Mouse (Mus musculus): ENCODE results near the gene Prdm16. TPM values are rescaled to one million over a fixed set of nuclear protein-coding genes. Genes with fewer than 3 reads are reported as not detected.

Gene Prdm16
- total and polyA plus RNA-seq, 3 experiments, result not detected

DNA sequence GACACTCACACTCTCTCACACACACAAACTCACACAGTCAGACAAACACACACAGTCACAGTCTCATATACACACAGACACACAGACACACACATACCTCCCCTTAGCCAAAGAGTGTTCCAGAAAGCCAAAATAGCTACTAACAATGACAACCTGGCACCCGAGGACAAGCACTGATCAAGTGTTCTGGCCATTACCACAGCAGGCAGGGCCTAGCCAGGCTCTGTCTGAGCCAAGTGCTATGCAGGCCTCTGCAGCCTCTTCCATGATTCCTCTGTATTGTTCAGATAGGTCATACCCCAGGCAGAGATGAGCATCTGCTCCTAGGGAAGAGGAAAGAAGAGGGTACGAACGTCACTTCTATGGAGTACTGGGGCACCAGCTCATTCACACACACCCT is 13.4 kb downstream of the Prdm16 start:
- Histone ChIP-seq H3K36me3 (replicated peaks in 1 of 2; ENCODE audit: control insufficient read depth in 1 of 2, insufficient read depth in 1 of 2, low read length in 1 of 2) (no peaks in the 10 kb centered on the region), H3K9ac (ENCODE audit: insufficient read depth, low read depth) (no peak overlapping the region), H3K27ac (ENCODE audit: insufficient read depth, low read depth) (no peak overlapping the region), H3K79me2 (replicated peaks; ENCODE audit: control insufficient read depth, extremely low read depth, insufficient read depth, poor library complexity, severe bottlenecking) (no peaks in the 10 kb centered on the region), H3K9me3 (replicated peaks; ENCODE audit: low read length) (peaks cover 90% of the 10 kb centered on the region), H3K27me3 (replicated peaks) (no peaks in the 10 kb centered on the region), H3K4me1 (ENCODE audit: control insufficient read depth in 1 of 2, insufficient read depth in 2 of 2) (no peaks in the 10 kb centered on the region), H3K4me3 (replicated peaks in 1 of 3; ENCODE audit: low read depth in 2 of 3, low read length in 2 of 3, poor library complexity in 1 of 3) (no peak overlapping the region), H3K4me2 (ENCODE audit: insufficient read depth, low read depth, poor library complexity, severe bottlenecking) (no peak overlapping the region)
- TF ChIP-seq HCFC1 (IDR thresholded peaks at IDR 0.05; ENCODE audit: low read depth, low read length), result no peak
- TF ChIP-seq JUN (IDR thresholded peaks at IDR 0.05; ENCODE audit: insufficient read depth, low read depth, low read length), result no peak
- no peak for TF ChIP-seq USF1 (IDR thresholded peaks at IDR 0.05; ENCODE audit: low read depth, low read length)
- TF ChIP-seq ETS1 (conservative IDR thresholded peaks at IDR 0.05; ENCODE audit: low read depth, low read length), result no peak
- TF ChIP-seq CHD2 (IDR thresholded peaks at IDR 0.05; ENCODE audit: low read length), result no peak
- TF ChIP-seq PAX5 (IDR thresholded peaks at IDR 0.05; ENCODE audit: low read length), result no peak
- TF ChIP-seq JUND (conservative IDR thresholded peaks at IDR 0.05; ENCODE audit: low read depth, low read length), result no peak
- TF ChIP-seq IRF4 (IDR thresholded peaks at IDR 0.05; ENCODE audit: low read depth, low read length), result no peak
- TF ChIP-seq ZC3H11A (IDR thresholded peaks at IDR 0.05; ENCODE audit: low read depth, low read length), result no peak
- no peak for TF ChIP-seq MAX (IDR thresholded peaks at IDR 0.05; ENCODE audit: low read length)
- no peak for TF ChIP-seq MAFK (IDR thresholded peaks at IDR 0.05; ENCODE audit: insufficient replicate concordance, low read length)
- TF ChIP-seq MAZ (IDR thresholded peaks at IDR 0.05; ENCODE audit: low read depth, low read length), result no peak
- no peak for TF ChIP-seq E2F4 (IDR thresholded peaks at IDR 0.05; ENCODE audit: insufficient replicate concordance, low read depth, low read length)
- TF ChIP-seq MXI1 (IDR thresholded peaks at IDR 0.05; ENCODE audit: low read depth, low read length), result no peak
- no peak for TF ChIP-seq ZNF384 (IDR thresholded peaks at IDR 0.05; ENCODE audit: low read depth, low read length)
- no peak for TF ChIP-seq ELF1 (IDR thresholded peaks at IDR 0.05; ENCODE audit: low read depth, low read length)
- TF ChIP-seq MYC (IDR thresholded peaks at IDR 0.05; ENCODE audit: low read depth, low read length), result no peak
- no peak for TF ChIP-seq ZMIZ1 (IDR thresholded peaks at IDR 0.05; ENCODE audit: low read depth, low read length)
- no peak for DNase-seq (ENCODE audit: extremely low read depth)
- dilution Hi-C loops (cut with MboI; ENCODE audit: extremely low pct_ligation_motif_present, extremely low pct_unique_long_range_greater_than_20kb, low sequenced_read_pairs), result no loop called here
- in situ Hi-C loops (cut with MboI; ENCODE audit: low pct_ligation_motif_present, low pct_unique_long_range_greater_than_20kb, low sequenced_read_pairs), result no loop called here

DNA sequence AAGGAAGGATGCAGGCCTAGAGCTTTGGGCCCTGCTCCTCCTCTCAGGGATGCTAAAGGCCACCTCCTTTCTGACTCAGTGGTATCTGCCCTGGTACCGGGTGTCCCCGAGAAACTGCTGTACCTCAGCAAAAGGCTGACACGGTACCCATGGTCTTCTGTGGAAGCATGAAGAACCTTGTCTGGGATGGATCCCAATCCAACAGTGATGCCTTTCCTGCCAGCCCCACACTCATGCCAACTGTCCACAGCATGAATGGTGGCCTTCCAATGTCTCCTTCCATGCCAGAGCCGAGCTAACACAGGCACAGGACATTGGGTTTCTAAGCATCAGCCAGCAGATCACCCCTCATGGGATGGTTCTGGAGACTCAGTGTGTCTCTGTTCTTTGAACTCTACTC is 14.2 kb downstream of the Prdm16 start:
- TF ChIP-seq POLR2AphosphoS2 (IDR thresholded peaks at IDR 0.05; ENCODE audit: low read depth, low read length) (no peak), ZNF384 (IDR thresholded peaks at IDR 0.05; ENCODE audit: low read depth, low read length) (no peak), USF1 (IDR thresholded peaks at IDR 0.05; ENCODE audit: low read depth, low read length) (no peak), SIN3A (IDR thresholded peaks at IDR 0.05; ENCODE audit: low read length) (no peak), ETS1 (conservative IDR thresholded peaks at IDR 0.05; ENCODE audit: low read depth, low read length) (no peak)
- peaks cover 90% of the 10 kb centered on the region for H3K9me3 ChIP-seq (replicated peaks; ENCODE audit: low read length)
- H3K27ac ChIP-seq (ENCODE audit: insufficient read depth, low read depth), result no peak overlapping the region
- H3K4me1 ChIP-seq (ENCODE audit: control insufficient read depth in 1 of 2, insufficient read depth in 2 of 2), result no peaks in the 10 kb centered on the region
- in situ Hi-C loops (cut with MboI; ENCODE audit: low pct_ligation_motif_present, low pct_unique_long_range_greater_than_20kb, low sequenced_read_pairs) (no loop called here), dilution Hi-C loops (cut with MboI; ENCODE audit: extremely low pct_ligation_motif_present, extremely low pct_unique_long_range_greater_than_20kb, low sequenced_read_pairs) (no loop called here)
- H3K4me2 ChIP-seq (ENCODE audit: insufficient read depth, low read depth, poor library complexity, severe bottlenecking), result no peak overlapping the region
- no peaks in the 10 kb centered on the region for H3K27me3 ChIP-seq (replicated peaks)
- no peak overlapping the region for H3K9ac ChIP-seq (ENCODE audit: insufficient read depth, low read depth)
- H3K4me3 ChIP-seq (replicated peaks in 1 of 3; ENCODE audit: low read depth in 2 of 3, low read length in 2 of 3, poor library complexity in 1 of 3), result no peak overlapping the region
- DNase-seq (ENCODE audit: extremely low read depth), result no peak
- no peaks in the 10 kb centered on the region for H3K36me3 ChIP-seq (replicated peaks in 1 of 2; ENCODE audit: control insufficient read depth in 1 of 2, insufficient read depth in 1 of 2, low read length in 1 of 2)
- no peaks in the 10 kb centered on the region for H3K79me2 ChIP-seq (replicated peaks; ENCODE audit: control insufficient read depth, extremely low read depth, insufficient read depth, poor library complexity, severe bottlenecking)
